Mouse (Mus musculus): Measurements from ENCODE around the gene Hspa8. TPM values are rescaled to one million over a fixed set of nuclear protein-coding genes. Genes with fewer than 3 reads are reported as not detected.

The Hspa8 gene
- polyA plus RNA-seq, 1 experiment = 66.6 TPM

DNA sequence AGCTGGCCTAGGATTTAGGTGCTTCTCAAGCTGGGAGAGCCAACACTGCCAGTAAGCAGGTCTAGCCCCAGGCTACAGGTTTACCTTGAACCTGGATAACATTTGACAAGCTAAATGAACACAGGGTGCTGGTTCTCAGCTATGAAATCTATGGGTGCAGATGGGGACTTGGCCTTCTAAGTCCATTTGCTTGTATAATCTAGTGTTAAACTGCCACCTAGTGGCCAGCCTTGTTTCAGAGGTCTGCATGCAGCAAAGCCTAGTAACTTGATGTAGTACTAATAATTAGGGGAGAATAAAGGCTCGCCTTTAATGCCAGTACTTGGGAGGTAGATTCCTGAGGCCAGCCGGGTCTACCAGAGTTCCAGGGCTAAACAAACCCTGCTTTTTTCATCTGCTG is 4.5 kb downstream of the Hspa8 start:
- no peaks in the 10 kb centered on the region for H3K27me3 ChIP-seq (ENCODE audit: control insufficient read depth)
- H3K9me3 ChIP-seq (ENCODE audit: control insufficient read depth, low read length) = no peaks in the 10 kb centered on the region
- H3K4me3 ChIP-seq (replicated peaks) = no peak overlapping the region
- H3K36me3 ChIP-seq (ENCODE audit: control insufficient read depth) = peaks cover 55% of the 10 kb centered on the region
- peaks cover 9% of the 10 kb centered on the region for H3K4me1 ChIP-seq (ENCODE audit: control insufficient read depth)
- TF ChIP-seq GATA1 (IDR thresholded peaks at IDR 0.05; ENCODE audit: low read length) (no peak), TAL1 (IDR thresholded peaks at IDR 0.05; ENCODE audit: low read length) (no peak)

DNA sequence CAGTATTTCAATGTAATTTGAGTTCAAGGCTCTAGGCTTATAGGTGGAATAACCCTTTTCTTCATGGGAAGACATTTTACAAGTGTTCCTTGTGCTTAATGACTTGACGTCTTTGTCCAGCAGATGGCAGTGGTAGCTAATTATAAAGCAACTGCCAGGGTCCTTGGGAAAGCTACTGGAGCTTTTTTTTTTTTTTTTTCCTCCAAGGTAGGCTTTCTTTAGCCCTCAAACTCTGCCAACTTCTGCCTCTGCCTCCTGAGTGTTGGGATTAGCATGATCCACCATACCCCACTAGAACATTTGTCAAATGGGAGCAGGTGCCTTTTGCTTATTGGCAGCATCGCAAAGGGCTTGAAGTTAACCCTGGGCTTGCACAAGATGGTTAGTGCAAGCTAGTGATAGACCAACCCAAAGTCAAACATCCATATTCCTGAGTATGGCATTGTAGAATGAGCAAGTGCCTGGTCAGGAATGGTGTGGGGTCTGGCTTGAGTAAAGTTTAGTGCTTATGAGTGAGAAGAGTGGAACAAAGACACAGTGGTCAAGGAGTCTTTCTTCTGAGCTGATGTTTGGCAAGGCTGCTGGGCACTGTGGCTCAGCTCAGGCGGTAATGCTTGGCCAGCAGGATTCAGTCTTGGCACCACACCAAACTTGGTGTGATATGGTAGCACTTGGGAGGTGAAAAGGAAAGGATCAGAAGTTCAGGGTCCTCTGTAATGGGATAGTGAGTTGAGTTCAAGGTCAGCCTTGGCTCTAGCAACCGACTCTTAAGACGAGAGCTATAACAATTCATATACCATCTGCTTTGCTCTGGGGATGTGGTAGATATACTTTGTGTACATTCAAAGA is 5.9 kb downstream of the Hspa8 start:
- peaks cover 50% of the 10 kb centered on the region for H3K36me3 ChIP-seq (ENCODE audit: control insufficient read depth)
- H3K27me3 ChIP-seq (ENCODE audit: control insufficient read depth) = no peaks in the 10 kb centered on the region
- H3K4me3 ChIP-seq (replicated peaks) = no peak overlapping the region
- TF ChIP-seq GATA1 (IDR thresholded peaks at IDR 0.05; ENCODE audit: low read length) = no peak
- TF ChIP-seq TAL1 (IDR thresholded peaks at IDR 0.05; ENCODE audit: low read length) = no peak
- H3K4me1 ChIP-seq (ENCODE audit: control insufficient read depth) = peaks cover 7% of the 10 kb centered on the region
- no peaks in the 10 kb centered on the region for H3K9me3 ChIP-seq (ENCODE audit: control insufficient read depth, low read length)

- Histone ChIP-seq H3K4me3 (replicated peaks) (no peak overlapping the region), H3K27me3 (ENCODE audit: control insufficient read depth) (no peaks in the 10 kb centered on the region), H3K9me3 (ENCODE audit: control insufficient read depth, low read length) (no peaks in the 10 kb centered on the region), H3K36me3 (ENCODE audit: control insufficient read depth) (peaks cover 45% of the 10 kb centered on the region), H3K4me1 (ENCODE audit: control insufficient read depth) (peaks cover 7% of the 10 kb centered on the region)
- TF ChIP-seq TAL1 (IDR thresholded peaks at IDR 0.05; ENCODE audit: low read length) = no peak
- TF ChIP-seq GATA1 (IDR thresholded peaks at IDR 0.05; ENCODE audit: low read length) = no peak
Observed at GRCm38 (mm10) chr9:40807289-40807920, 6.6 kb downstream of the Hspa8 start.

DNA sequence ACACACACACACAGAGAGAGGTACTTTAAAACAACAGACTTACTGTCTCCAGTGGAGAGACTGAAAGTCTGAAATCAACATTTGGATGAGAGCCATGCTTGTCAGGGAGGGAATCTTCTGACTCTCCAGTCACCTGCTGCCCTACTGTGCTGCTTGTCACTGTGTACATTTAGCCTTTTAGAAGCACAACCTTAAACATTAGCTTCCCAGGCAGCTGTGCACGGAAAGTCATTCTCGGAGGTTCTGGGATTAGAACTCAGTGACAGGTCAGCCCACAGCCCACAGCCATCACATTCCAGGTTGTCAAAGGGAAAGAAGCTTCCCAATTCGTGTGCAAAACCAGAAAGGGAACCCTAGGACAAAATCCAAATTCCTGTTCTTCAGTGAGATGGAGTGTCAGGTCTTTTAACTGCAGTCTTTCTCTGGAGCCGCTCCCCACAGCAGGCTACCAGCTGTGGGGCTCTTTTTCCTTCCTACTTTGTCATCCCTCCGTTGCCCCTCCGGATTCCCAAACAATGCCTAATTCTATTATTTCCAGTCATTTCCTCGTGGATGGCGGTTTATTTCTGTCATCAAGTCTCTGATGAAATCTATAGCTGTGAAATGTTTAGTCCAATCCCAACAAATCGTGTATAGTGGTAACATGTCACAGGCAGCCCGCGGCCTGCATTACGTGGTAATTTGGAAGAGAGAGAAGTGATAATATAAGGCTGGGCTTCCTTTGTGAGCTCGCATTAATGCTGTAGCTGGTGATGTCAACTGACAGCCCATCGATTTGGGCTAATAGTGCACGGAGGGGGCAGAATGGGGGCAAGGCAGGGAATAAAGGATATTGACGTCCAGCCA is 7.5 kb downstream of the Hspa8 start:
- TF ChIP-seq TAL1 (IDR thresholded peaks at IDR 0.05; ENCODE audit: low read length) (no peak), GATA1 (IDR thresholded peaks at IDR 0.05; ENCODE audit: low read length) (no peak)
- H3K36me3 ChIP-seq (ENCODE audit: control insufficient read depth) = peaks cover 40% of the 10 kb centered on the region
- peaks cover 7% of the 10 kb centered on the region for H3K4me1 ChIP-seq (ENCODE audit: control insufficient read depth)
- H3K4me3 ChIP-seq (replicated peaks) = no peak overlapping the region
- no peaks in the 10 kb centered on the region for H3K27me3 ChIP-seq (ENCODE audit: control insufficient read depth)
- no peaks in the 10 kb centered on the region for H3K9me3 ChIP-seq (ENCODE audit: control insufficient read depth, low read length)

DNA sequence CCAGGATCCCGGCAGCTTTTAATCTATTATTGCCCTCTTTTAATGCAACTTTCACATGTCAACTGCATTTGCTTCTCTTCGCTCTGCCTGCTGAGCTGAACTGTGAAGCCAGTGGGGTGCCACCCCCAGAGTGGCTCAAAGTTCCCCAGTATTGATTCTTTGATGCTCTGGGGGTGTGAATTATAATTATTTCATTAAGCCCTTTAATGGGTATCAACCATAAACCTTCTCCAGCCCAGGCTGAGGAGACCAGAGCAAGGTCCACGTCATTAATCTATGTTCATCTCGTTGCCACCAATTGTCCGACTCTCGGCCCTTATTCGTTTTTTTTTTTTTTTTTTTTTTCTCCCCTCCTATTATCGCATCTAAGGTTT is 8.1 kb downstream of the Hspa8 start:
- H3K4me1 ChIP-seq (ENCODE audit: control insufficient read depth) = peaks cover 5% of the 10 kb centered on the region

DNA sequence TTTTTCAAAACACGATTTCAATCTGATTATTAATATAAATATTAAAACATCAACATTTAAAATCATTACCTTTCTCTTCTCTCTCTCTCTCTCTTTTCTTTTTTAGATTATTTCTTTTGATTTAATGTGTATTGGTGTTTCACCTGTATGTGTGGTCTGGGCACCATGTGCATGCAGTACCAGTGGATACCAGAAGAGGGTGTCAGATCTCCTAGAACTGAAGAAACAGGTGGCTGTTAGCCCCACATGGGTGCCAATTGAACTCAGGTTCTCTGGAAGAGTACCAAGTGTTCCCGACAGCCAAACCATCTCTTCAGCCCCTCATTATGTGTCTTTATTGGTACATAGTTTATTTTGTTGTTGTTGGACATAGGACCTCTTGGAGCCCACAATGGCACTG is 11.1 kb downstream of the Hspa8 start:
- TF ChIP-seq TAL1 (IDR thresholded peaks at IDR 0.05; ENCODE audit: low read length) (no peak), GATA1 (IDR thresholded peaks at IDR 0.05; ENCODE audit: low read length) (no peak)
- Histone ChIP-seq H3K4me3 (replicated peaks) (no peak overlapping the region), H3K36me3 (ENCODE audit: control insufficient read depth) (peaks cover 9% of the 10 kb centered on the region), H3K9me3 (ENCODE audit: control insufficient read depth, low read length) (no peaks in the 10 kb centered on the region), H3K27me3 (ENCODE audit: control insufficient read depth) (no peaks in the 10 kb centered on the region), H3K4me1 (ENCODE audit: control insufficient read depth) (peaks cover under 1% of the 10 kb centered on the region; the same call in 1 of the 2 replicates)

More for the DNA sequence above, 8.1 kb downstream of the Hspa8 start:
- TF ChIP-seq TAL1 (IDR thresholded peaks at IDR 0.05; ENCODE audit: low read length) (no peak), GATA1 (IDR thresholded peaks at IDR 0.05; ENCODE audit: low read length) (no peak)
- Histone ChIP-seq H3K4me3 (replicated peaks) (no peak overlapping the region), H3K36me3 (ENCODE audit: control insufficient read depth) (peaks cover 33% of the 10 kb centered on the region), H3K9me3 (ENCODE audit: control insufficient read depth, low read length) (no peaks in the 10 kb centered on the region), H3K27me3 (ENCODE audit: control insufficient read depth) (no peaks in the 10 kb centered on the region)

GRCm38 (mm10) chr9:40814060-40814459 is 13.3 kb downstream of the Hspa8 start:
- TF ChIP-seq TAL1 (IDR thresholded peaks at IDR 0.05; ENCODE audit: low read length) = no peak
- no peak for TF ChIP-seq GATA1 (IDR thresholded peaks at IDR 0.05; ENCODE audit: low read length)
- Histone ChIP-seq H3K36me3 (ENCODE audit: control insufficient read depth) (no peaks in the 10 kb centered on the region), H3K9me3 (ENCODE audit: control insufficient read depth, low read length) (no peaks in the 10 kb centered on the region), H3K4me3 (replicated peaks) (no peak overlapping the region), H3K27me3 (ENCODE audit: control insufficient read depth) (no peaks in the 10 kb centered on the region), H3K4me1 (ENCODE audit: control insufficient read depth) (no peaks in the 10 kb centered on the region)

GRCm38 (mm10) chr9:40817325-40818028 is 16.7 kb downstream of the Hspa8 start:
- H3K36me3 ChIP-seq (ENCODE audit: control insufficient read depth) = no peaks in the 10 kb centered on the region
- H3K27me3 ChIP-seq (ENCODE audit: control insufficient read depth) = peaks cover 9% of the 10 kb centered on the region
- H3K9me3 ChIP-seq (ENCODE audit: control insufficient read depth, low read length) = no peaks in the 10 kb centered on the region

More at GRCm38 (mm10) chr9:40817325-40818028, 16.7 kb downstream of the Hspa8 start:
- TF ChIP-seq TAL1 (IDR thresholded peaks at IDR 0.05; ENCODE audit: low read length) (no peak), GATA1 (IDR thresholded peaks at IDR 0.05; ENCODE audit: low read length) (no peak)
- no peaks in the 10 kb centered on the region for H3K4me1 ChIP-seq (ENCODE audit: control insufficient read depth)
- H3K4me3 ChIP-seq (replicated peaks) = no peak overlapping the region
